Comparison of ENCODE assay signal across 26 mouse cellular contexts in genomic region chr16:58707276-58707905, GRCm38 (mm10). TPM values are rescaled to one million over a fixed set of nuclear protein-coding genes. Genes with fewer than 3 reads are reported as not detected.
DNase-seq lines count a peak whose midpoint lies in the region; TF ChIP-seq lines count a peak whose summit lies in the region.
"Had no signal": no experiment of that assay in that cellular context is flagged by ENCODE, and none has a peak within 500 bp of the region (broad histone marks: within the 10 kb centered on the region; RNA-seq: fewer than 3 reads in every experiment).

No protein-coding gene starts in this region.

- intact Hi-C loops in left cerebral cortex, adult 2 months (cut with DNase I) = loop anchor here (2.0 to 5.0 kb wide), 2 partner anchors 19 to 425 kb away; partner anchors contain the start of gene Cldnd1

- no peaks in the 10 kb centered on the region for H3K4me1 ChIP-seq in hindbrain, embryonic 10.5 days (replicated peaks)
- H3K4me1 ChIP-seq: embryonic facial prominence, embryonic 13.5 days; forebrain, embryonic 12.5 days; hindbrain, embryonic 13.5 days; intestine, embryonic 15.5 days had no signal

- WGBS in hindbrain, embryonic 10.5 days = 89% methylated on average over 4 of the region's 4 CpGs

- no peak overlapping the region for H3K4me3 ChIP-seq in left cerebral cortex, adult 2 months
- no peak overlapping the region for H3K4me3 ChIP-seq in hindbrain, embryonic 10.5 days
- H3K4me3 ChIP-seq: embryonic facial prominence, embryonic 13.5 days; forebrain, embryonic 12.5 days; heart, embryonic 10.5 days; hindbrain, embryonic 13.5 days; intestine, embryonic 15.5 days had no signal

- H3K27me3 ChIP-seq in hindbrain, embryonic 10.5 days (ENCODE audit: insufficient read depth, poor library complexity, severe bottlenecking) = no peaks in the 10 kb centered on the region
- H3K27me3 ChIP-seq: embryonic facial prominence, embryonic 13.5 days; forebrain, embryonic 12.5 days; hindbrain, embryonic 13.5 days; intestine, embryonic 15.5 days had no signal

- H3K9me3 ChIP-seq in hindbrain, embryonic 10.5 days = no peaks in the 10 kb centered on the region
- H3K9me3 ChIP-seq: embryonic facial prominence, embryonic 13.5 days; forebrain, embryonic 12.5 days; heart, embryonic 10.5 days; hindbrain, embryonic 13.5 days; intestine, embryonic 15.5 days had no signal

- H3K36me3 ChIP-seq in hindbrain, embryonic 10.5 days = no peaks in the 10 kb centered on the region
- H3K36me3 ChIP-seq: embryonic facial prominence, embryonic 13.5 days; forebrain, embryonic 12.5 days; heart, embryonic 10.5 days; hindbrain, embryonic 13.5 days; intestine, embryonic 15.5 days had no signal

- DNase-seq in gastrocnemius, adult 18-20 months (ENCODE audit: low spot score) = peak; percentile 59
- no peak for DNase-seq in gastrocnemius, postnatal 25 days
- no peak for DNase-seq in left cerebral cortex, adult 2 months (ENCODE audit: extremely low spot score in 1 of 2, low spot score in 2 of 2)
- no peak for DNase-seq in left cerebral cortex, adult 11 months (ENCODE audit: low spot score)
- DNase-seq in brain, adult 2 months (ENCODE audit: low read depth, low spot score) = peak; percentile 62
- DNase-seq in skeletal muscle tissue, adult 2 months (ENCODE audit: low read depth, low spot score) = peak; percentile 75
- DNase-seq in hindbrain, embryonic 10.5 days (ENCODE audit: low spot score) = no peak
- DNase-seq: adrenal gland, adult 8-10 months; adrenal gland, postnatal 36 days; cerebellum, adult 11 months; cerebellum, adult 8-10 months; cerebellum, postnatal 25 days; heart, postnatal 10 days; heart, postnatal 4 days; kidney, adult 18-20 months had no signal

- peak overlapping the region; percentile 80 for H3K27ac ChIP-seq in left cerebral cortex, adult 2 months
- no peak overlapping the region for H3K27ac ChIP-seq in hindbrain, embryonic 10.5 days
- H3K27ac ChIP-seq: embryonic facial prominence, embryonic 13.5 days; forebrain, embryonic 12.5 days; heart, embryonic 10.5 days; hindbrain, embryonic 13.5 days; hindbrain, postnatal 0 days; intestine, embryonic 15.5 days had no signal

- TF ChIP-seq CTCF in left cerebral cortex, adult 2 months (IDR thresholded peaks at IDR 0.05) = no peak

RNA-seq across cellular contexts. Expression of gene Gpr15, which starts 11.5 kb away (rescaled TPM):
- not detected for total RNA-seq in gastrocnemius, adult 18-20 months (2021)
- total RNA-seq in gastrocnemius, postnatal 25 days (2021) = not detected
- total RNA-seq in left cerebral cortex, adult 2 months (2021) = not detected
- polyA plus RNA-seq in hindbrain, embryonic 10.5 days (2016; fragmentation: Nextera tagmentation; extraction: Ambion mirVana) = not detected in 2 replicates
- total RNA-seq: adrenal gland, adult 8-10 months; adrenal gland, postnatal 36 days; ES-E14; heart, postnatal 10 days; heart, postnatal 4 days had no signal
- polyA plus RNA-seq: forebrain, embryonic 16.5 days; heart, embryonic 10.5 days; heart, embryonic 14.5 days; hindbrain, embryonic 13.5 days; hindbrain, postnatal 0 days; intestine, embryonic 15.5 days had no signal

RNA-seq across cellular contexts. Expression of gene Cldnd1, which starts 20.3 kb away (rescaled TPM):
- 10 to 100 TPM; 56.8 to 66.4 TPM for total RNA-seq in gastrocnemius, adult 18-20 months (2021)
- 10 to 100 TPM; 63.9 to 64.2 TPM for total RNA-seq in gastrocnemius, postnatal 25 days (2021)
- total RNA-seq in left cerebral cortex, adult 2 months (2021) = 10 to 100 TPM; 95.5 to 97.5 TPM
- polyA plus RNA-seq in hindbrain, embryonic 10.5 days (2016; fragmentation: Nextera tagmentation; extraction: Ambion mirVana) = 98.7 and 105 TPM in 2 replicates

RNA-seq across cellular contexts. Expression of gene Cpox, which starts 37.3 kb away (rescaled TPM):
- 10 to 100 TPM; 20.2 to 20.7 TPM for total RNA-seq in gastrocnemius, adult 18-20 months (2021)
- 10 to 100 TPM; 18.9 to 21.6 TPM for total RNA-seq in gastrocnemius, postnatal 25 days (2021)
- total RNA-seq in left cerebral cortex, adult 2 months (2021) = 10 to 100 TPM; 35.5 to 37.5 TPM
- polyA plus RNA-seq in hindbrain, embryonic 10.5 days (2016; fragmentation: Nextera tagmentation; extraction: Ambion mirVana) = 20.0 and 27.8 TPM in 2 replicates

RNA-seq across cellular contexts. Expression of gene Olfr172, which starts 55.6 kb away (rescaled TPM):
- not detected for total RNA-seq in gastrocnemius, adult 18-20 months (2021)
- total RNA-seq in gastrocnemius, postnatal 25 days (2021) = not detected
- not detected for total RNA-seq in left cerebral cortex, adult 2 months (2021)
- polyA plus RNA-seq in hindbrain, embryonic 10.5 days (2016; fragmentation: Nextera tagmentation; extraction: Ambion mirVana) = not detected in 2 replicates
- total RNA-seq: adrenal gland, adult 8-10 months; adrenal gland, postnatal 36 days; ES-E14; granulocyte monocyte progenitor cell, adult 5-6 weeks; heart, postnatal 10 days; heart, postnatal 4 days; hindbrain, postnatal 0 days had no signal
- polyA plus RNA-seq: brain, embryonic 14.5 days; embryonic facial prominence, embryonic 13.5 days; forebrain, embryonic 12.5 days; forebrain, embryonic 16.5 days; heart, embryonic 10.5 days; heart, embryonic 14.5 days; hindbrain, embryonic 13.5 days; hindbrain, postnatal 0 days; intestine, embryonic 15.5 days had no signal

Comparison
In these comparisons a context has a peak if more than half of its experiments do, and no peak if none do; other contexts are left out.
1. DNase-seq: peak in gastrocnemius, adult 18-20 months (single experiment), brain, adult 2 months (single experiment) and skeletal muscle tissue, adult 2 months (single experiment); none in gastrocnemius, postnatal 25 days (single experiment), left cerebral cortex, adult 2 months (0 of 2), left cerebral cortex, adult 11 months (single experiment) and hindbrain, embryonic 10.5 days (single experiment).